Mouse (Mus musculus) testis, postnatal 14 days (tissue): ENCODE data around the gene BC107364.
"Not testable (repeated sequence)": the region's sequence is repeated elsewhere in the genome, so short reads cannot be mapped to it uniquely, and the experiment has no call there.

Source experiments
- DNase-seq: peaks from one replicate; pipeline ENCODE4 v3.0.0; 2021; ENCODE audit warnings: low spot score

Gene BC107364

DNA sequence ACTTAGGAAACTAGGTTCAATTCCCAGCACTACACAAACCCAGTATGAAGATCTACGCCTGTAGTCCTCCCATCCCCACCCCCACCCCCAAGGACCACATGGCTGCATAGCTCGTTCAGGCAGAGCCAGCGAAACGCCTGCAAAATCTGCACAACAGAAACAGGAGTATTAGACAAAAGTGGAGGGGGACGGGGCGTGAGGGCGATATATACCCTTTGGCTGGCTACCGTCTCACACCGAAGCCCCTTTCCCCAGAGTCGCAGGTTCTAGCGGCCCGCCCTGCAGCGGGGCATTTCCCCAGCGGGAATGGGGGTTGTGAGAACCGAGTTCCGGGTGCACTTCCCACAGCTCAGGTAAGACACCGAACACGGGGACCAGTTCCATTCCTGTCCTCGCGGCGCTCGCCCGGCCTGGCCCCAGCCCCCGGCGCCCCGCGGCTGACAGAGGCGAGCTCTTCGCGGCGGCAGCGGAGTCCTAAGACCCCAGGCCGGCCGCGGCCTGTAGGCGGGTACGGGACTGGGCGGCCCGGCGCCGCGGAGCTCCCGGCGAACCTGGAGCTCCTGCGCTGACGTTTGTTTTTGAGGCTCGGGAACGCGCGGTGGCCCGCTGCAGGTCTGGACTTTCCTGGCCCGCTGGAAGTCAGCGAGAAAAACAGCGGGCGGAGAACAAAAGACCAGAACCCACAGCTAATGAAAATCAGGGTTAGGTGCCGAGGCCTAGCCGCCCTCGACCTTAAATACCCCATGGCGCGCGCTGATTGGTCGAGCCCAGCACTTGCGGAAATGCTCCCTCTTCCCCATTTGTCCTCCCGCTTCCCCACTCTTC is 37.8 kb downstream of the BC107364 start:
- DNase-seq: peak; percentile 88

DNA sequence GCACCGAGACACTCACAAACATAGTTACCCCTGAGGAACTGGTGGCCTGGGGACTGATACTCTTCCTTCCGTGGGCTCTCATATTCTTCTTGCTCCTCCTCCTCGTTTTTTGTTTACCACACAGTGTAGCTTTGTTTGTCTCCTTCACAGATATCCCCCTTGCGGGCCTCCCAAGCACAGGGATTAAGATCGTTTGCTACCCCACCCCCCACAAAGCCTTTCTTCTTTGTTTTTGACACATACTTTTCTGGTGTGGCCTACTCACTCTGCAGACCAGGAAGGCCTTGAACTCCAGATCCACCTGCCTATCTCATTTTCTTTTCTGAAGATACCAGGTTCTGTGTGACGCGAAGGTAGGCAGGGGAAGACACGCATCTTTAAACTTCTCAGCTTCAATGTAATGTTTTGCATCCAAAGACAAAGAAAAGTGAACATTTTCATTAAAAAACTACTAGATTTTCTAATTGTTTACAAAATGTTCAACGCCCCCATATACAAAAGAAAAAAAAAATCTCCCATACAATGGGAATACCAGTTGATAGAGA is 38.5 kb downstream of the BC107364 start:
- no peak for DNase-seq

GRCm38 (mm10) chr3:96411821-96412220 is 40.3 kb downstream of the BC107364 start:
- no peak for DNase-seq

GRCm38 (mm10) chr3:96410966-96411365 is 41.1 kb downstream of the BC107364 start:
- no peak for DNase-seq

- DNase-seq: no peak
Observed at GRCm38 (mm10) chr3:96409701-96410246, 42.3 kb downstream of the BC107364 start.

- DNase-seq: not testable (repeated sequence)
Observed at GRCm38 (mm10) chr3:96408111-96408510, 44.0 kb downstream of the BC107364 start.

DNA sequence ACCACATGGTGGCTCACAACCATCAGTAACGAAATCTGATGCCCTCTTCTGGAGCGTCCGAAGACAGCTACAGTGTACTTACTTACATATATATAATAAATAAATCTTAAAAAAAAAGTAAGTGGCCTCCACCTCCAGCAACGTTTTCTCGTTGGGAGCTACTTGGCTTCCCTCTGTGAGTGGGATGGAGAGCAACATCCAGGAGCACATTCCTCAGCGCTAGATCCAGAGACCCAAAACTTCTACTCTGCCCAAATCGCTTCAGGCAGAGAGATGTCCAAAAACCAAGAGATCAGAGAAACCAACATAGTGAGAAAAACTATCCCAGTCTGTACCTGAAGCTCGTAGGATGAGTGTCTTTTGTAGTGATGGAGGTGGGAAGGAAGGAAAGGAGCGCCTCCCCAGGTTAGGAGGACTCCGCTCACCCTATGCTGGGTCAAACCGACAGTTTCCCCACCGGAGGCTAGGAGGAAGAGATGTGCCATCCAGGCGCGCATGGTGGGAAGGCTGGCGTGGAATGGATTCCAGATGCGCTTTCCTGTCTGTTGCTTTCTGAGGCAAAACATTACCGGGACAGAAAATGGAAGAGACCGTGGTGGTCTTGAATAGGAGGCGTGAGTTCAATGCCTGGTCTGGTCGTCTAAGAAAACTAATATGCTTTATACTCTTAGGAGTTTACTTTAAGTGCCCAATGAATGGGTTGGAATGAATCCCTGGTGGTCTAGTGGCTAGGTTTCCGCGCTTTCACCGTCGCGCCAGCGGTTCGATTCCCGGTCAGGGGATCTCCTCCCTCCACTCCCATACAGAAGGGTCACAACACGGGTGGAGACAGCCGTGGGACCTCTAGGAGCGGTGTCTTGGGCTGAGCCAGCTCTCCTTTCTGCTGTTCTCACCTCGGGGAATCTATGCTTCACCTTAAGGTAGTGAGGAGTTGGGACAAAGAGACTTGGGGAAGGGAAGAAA is 46.3 kb downstream of the BC107364 start:
- no peak for DNase-seq

GRCm38 (mm10) chr3:96405004-96405403 is 47.1 kb downstream of the BC107364 start:
- no peak for DNase-seq

DNA sequence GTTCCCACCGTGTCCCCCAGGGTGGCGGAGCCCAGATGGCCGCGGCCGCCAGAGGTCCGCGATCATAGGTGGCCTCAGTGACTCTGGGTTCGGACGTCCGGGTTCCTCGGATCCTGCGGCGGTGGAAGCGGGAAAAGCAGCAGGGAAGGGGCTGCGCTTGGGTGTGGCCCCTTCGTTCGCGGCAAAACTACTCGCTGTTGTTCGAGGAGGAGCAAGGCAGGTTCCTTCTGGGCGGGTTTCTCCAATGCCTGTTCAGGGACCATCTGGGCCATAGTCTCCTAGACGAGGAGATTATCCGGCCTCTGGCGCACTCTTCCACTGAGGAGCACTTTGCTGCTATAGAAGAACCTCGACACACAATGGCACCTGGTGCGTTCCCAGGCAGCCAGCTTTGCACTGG is 47.7 kb downstream of the BC107364 start:
- no peak for DNase-seq

GRCm38 (mm10) chr3:96403016-96403415 is 49.1 kb downstream of the BC107364 start:
- no peak for DNase-seq

GRCm38 (mm10) chr3:96401832-96402501 is 50.1 kb downstream of the BC107364 start:
- DNase-seq: peak; percentile 73

GRCm38 (mm10) chr3:96401474-96401831 is 50.7 kb downstream of the BC107364 start:
- DNase-seq: no peak

DNA sequence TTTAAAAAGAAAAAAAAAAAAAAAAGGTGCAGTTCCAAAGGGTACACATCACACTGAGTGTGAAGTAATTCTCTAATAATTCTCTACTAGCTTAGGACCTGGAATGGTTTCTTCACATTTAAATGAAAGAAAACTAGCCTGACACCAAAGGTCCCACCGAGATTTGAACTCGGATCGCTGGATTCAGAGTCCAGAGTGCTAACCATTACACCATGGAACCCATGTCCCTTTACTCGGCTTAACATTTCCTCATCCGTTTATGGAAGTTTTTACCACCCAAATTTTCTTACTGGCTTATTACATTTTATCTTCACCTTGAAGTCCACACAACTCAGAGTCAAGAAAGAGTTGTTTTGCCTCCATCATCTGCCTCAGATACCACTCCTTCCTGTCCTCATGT is 53.2 kb downstream of the BC107364 start:
- DNase-seq: no peak

GRCm38 (mm10) chr3:96396857-96397256 is 55.2 kb downstream of the BC107364 start:
- DNase-seq: no peak

DNA sequence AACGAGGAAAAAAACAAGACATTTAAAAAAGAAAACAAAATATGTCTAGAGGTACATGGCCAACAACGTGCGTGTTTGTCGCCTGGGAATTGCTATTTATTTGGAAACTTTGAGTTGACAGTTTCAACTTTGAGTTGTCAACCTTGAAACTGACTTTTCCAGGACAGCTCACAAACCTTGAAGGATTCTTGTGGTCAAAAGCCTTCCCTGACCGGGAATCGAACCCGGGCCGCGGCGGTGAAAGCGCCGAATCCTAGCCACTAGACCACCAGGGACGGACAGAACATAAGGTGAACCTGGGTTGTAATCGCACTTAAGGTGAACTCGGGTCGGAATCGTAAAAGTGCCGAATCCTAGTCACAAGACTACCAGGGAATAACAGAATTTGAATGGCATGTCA is 64.9 kb downstream of the BC107364 start:
- not testable (repeated sequence) for DNase-seq
